In the genomic region with DNA sequence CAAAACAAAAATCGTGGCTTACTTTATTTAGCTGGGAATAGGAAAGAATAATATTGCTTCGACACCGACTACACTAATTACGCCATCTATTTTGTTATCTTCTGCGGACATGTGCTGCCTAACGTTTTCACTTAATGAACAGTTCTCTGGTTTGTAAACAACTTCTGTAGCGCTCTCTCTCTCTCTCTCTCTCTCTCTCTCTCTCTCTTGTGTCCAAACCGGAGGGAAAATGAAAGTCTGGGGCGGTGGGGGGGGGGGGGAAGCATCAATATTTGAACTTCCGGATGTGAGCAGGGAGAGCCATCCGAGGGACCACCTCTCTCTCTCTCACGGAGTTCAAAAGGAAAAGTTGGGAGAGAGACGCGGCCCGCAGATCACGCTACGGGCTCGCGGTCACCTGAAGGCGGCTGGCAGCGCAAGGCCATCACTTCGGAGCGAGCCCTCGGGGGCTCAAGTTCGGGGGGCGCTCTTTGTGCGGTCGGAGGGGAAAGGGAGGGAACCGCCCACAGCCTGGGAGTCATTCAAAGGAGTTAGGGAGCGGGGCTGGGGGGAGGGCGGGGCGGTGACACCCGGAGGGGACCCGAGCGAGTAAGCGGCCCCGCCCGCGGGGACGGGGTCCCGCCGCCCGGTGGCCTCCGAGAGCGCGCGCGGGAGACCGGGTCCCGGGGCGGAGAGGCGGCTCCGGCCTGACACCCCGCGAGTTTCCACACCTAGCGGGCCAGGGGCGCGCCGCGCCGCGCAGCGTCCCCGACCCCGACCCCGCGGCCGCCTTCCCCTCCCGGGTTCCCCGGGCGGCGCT, we compare ENCODE assay signal across 8 mouse cellular contexts. TPM values are rescaled to one million over a fixed set of nuclear protein-coding genes. Genes with fewer than 3 reads are reported as not detected.
DNase-seq lines count a peak whose midpoint lies in the region; ATAC-seq and TF ChIP-seq lines count a peak whose summit lies in the region.

No protein-coding gene starts in this region.

- H3K9me3 ChIP-seq in E14TG2a.4 (ENCODE audit: low read length): no peaks in the 10 kb centered on the region
- H3K9me3 ChIP-seq in kidney, postnatal 0 days (replicated peaks; ENCODE audit: low read length): no peaks in the 10 kb centered on the region

- H3K36me3 ChIP-seq in E14TG2a.4 (ENCODE audit: insufficient read depth, low read length): 0 out of 2 replicates have a peak, but pooled peaks cover 3% of the 10 kb centered on the region
- H3K36me3 ChIP-seq in kidney, postnatal 0 days (ENCODE audit: insufficient read depth, low read length): no peaks in the 10 kb centered on the region

- DNase-seq in 3134 (ENCODE audit: extremely low read depth, insufficient read length, low spot score): peak; percentile 79
- DNase-seq in c-Kit-negative CD71-positive TER-119-positive erythroid progenitor cells, embryonic 14.5 days (ENCODE audit: low read depth, low spot score): peak; percentile 48
- DNase-seq in kidney, postnatal 0 days (ENCODE audit: low spot score): peak; percentile 61
- peak; percentile 44 for DNase-seq in lung, postnatal 10 days
- DNase-seq in retina, embryonic 14.5 days (ENCODE audit: low spot score): peak; percentile 69
- DNase-seq in cerebellum, adult 11 months: no peak

- H3K4me3 ChIP-seq in E14TG2a.4 (replicated peaks; ENCODE audit: low read length): peak overlapping the region; percentile 98
- peak overlapping the region; percentile 90 for H3K4me3 ChIP-seq in kidney, postnatal 0 days (replicated peaks; ENCODE audit: low read depth, low read length)

- peaks cover 26% of the 10 kb centered on the region for H3K4me1 ChIP-seq in E14TG2a.4 (replicated peaks; ENCODE audit: low read depth, low read length)
- H3K4me1 ChIP-seq in kidney, postnatal 0 days (replicated peaks; ENCODE audit: insufficient read depth, low read length): no peaks in the 10 kb centered on the region

- peak; percentile 39 for ATAC-seq in granulocyte monocyte progenitor cell, adult 5-6 weeks (replicated peaks; ENCODE audit: poor library complexity, severe bottlenecking)
- ATAC-seq in kidney, postnatal 0 days (replicated peaks; ENCODE audit: low FRiP score, low read depth): peak; percentile 2

- H3K27ac ChIP-seq in kidney, postnatal 0 days: peak overlapping the region; percentile 96

- peak overlapping the region; percentile 51 for H3K4me2 ChIP-seq in kidney, postnatal 0 days (ENCODE audit: low read length)

- H3K9ac ChIP-seq in kidney, postnatal 0 days (ENCODE audit: low read depth, low read length): peak overlapping the region; percentile 93

- no peak for TF ChIP-seq CTCF in E14TG2a.4 (conservative IDR thresholded peaks at IDR 0.05; ENCODE audit: low read length)
- TF ChIP-seq CTCF in kidney, postnatal 0 days (IDR thresholded peaks at IDR 0.05; ENCODE audit: low read depth): no peak; the same call in 1 of the 2 replicates

- H3K27me3 ChIP-seq in E14TG2a.4 (ENCODE audit: insufficient read depth, low read length): no peaks in the 10 kb centered on the region
- no peaks in the 10 kb centered on the region for H3K27me3 ChIP-seq in kidney, postnatal 0 days (ENCODE audit: insufficient read depth, low read length)

- under 1% methylated on average over 67 of the region's 72 CpGs for WGBS in kidney, postnatal 0 days

RNA-seq across cellular contexts. Expression of a gene that starts 0.8 kb away (rescaled TPM):
- total RNA-seq in granulocyte monocyte progenitor cell, adult 5-6 weeks (2014; fragmentation: Nextera tagmentation): 24.6 and 28.4 TPM in 2 replicates
- 58.6 and 62.2 TPM in 2 replicates for total RNA-seq in granulocyte monocyte progenitor cell, adult 5-6 weeks (2017)
- 55.7 and 63.7 TPM in 2 replicates for polyA plus RNA-seq in kidney, postnatal 0 days (2015; fragmentation: Nextera tagmentation; extraction: Ambion mirVana)
